Mouse (Mus musculus) midbrain, embryonic 13.5 days (tissue): ENCODE data around the gene Fkbp5. TPM values are rescaled to one million over a fixed set of nuclear protein-coding genes. Genes with fewer than 3 reads are reported as not detected.

Source experiments
- ATAC-seq: fragments of 200-750 bp; cut with Nextera tagmentation; 2 replicates; pipeline ENCODE4 v1.8.0; 2017; ENCODE audit warnings: mild to moderate bottlenecking, moderate TSS enrichment, moderate library complexity
- H3K27ac ChIP-seq: fragments of 300-500 bp; sonication (generic); 2 replicates; pipeline ENCODE4 v1.5.1; 2015; ENCODE audit warnings: inconsistent platforms, mild to moderate bottlenecking, moderate library complexity
- H3K27me3 ChIP-seq: fragments of 300-500 bp; sonication (generic); 2 replicates; pipeline ENCODE4 v1.6.1; 2015; ENCODE audit warnings: mild to moderate bottlenecking, inconsistent platforms
- H3K36me3 ChIP-seq: fragments of 300-500 bp; sonication (generic); 2 replicates; pipeline ENCODE4 v1.6.1; 2015; ENCODE audit warnings: mild to moderate bottlenecking, inconsistent platforms
- H3K4me1 ChIP-seq: fragments of 300-500 bp; sonication (generic); replicated peaks from 2 replicates; pipeline ENCODE4 v1.6.1; 2015; ENCODE audit warnings: inconsistent platforms
- H3K4me2 ChIP-seq: fragments of 300-500 bp; sonication (generic); replicated peaks from 2 replicates; pipeline ENCODE4 v1.6.1; 2015; ENCODE audit warnings: moderate library complexity, mild to moderate bottlenecking, inconsistent platforms
- H3K4me3 ChIP-seq: fragments of 300-500 bp; sonication (generic); replicated peaks from 2 replicates; pipeline ENCODE4 v1.5.1; 2015; ENCODE audit warnings: mild to moderate bottlenecking, inconsistent platforms
- H3K9ac ChIP-seq: fragments of 300-500 bp; sonication (generic); replicated peaks from 2 replicates; pipeline ENCODE4 v1.6.1; 2015; ENCODE audit warnings: mild to moderate bottlenecking, inconsistent platforms
- H3K9me3 ChIP-seq: fragments of 300-500 bp; sonication (generic); 2 replicates; pipeline ENCODE4 v1.6.1; 2016; ENCODE audit warnings: mild to moderate bottlenecking, inconsistent platforms
- WGBS: fragments of 180-500 bp; shearing (Covaris S2); methylation state at CpG from one replicate; pipeline ENCODE4 v1.1.7; 2015; 5-methylcytosine and 5-hydroxymethylcytosine counted together
- polyA plus RNA-seq: library from polyadenylated mRNA; unstranded; fragments of >200 nt; fragmentation: Nextera tagmentation; extraction: Ambion mirVana; gene quantifications from 2 replicates; pipeline ENCODE4 v1.2.1, GENCODE M21; 2015

Gene Fkbp5
- polyA plus RNA-seq, 1 experiment from 2014 or later: 30.9 TPM

GRCm38 (mm10) chr17:28537881-28538280 lies 20.6 kb upstream of the Fkbp5 start:
- WGBS: 46% methylated on average over 12 of the region's 12 CpGs
- no peak overlapping the region for H3K9ac ChIP-seq
- no peak overlapping the region for H3K4me3 ChIP-seq
- no peak overlapping the region for H3K27ac ChIP-seq
- H3K4me1 ChIP-seq: no peaks in the 10 kb centered on the region
- no peaks in the 10 kb centered on the region for H3K36me3 ChIP-seq
- no peak for ATAC-seq
- peaks cover 21% of the 10 kb centered on the region for H3K9me3 ChIP-seq
- no peaks in the 10 kb centered on the region for H3K27me3 ChIP-seq
- H3K4me2 ChIP-seq: no peak overlapping the region

GRCm38 (mm10) chr17:28533327-28533726 lies 16.0 kb upstream of the Fkbp5 start:
- Histone ChIP-seq H3K36me3 (no peaks in the 10 kb centered on the region), H3K27me3 (peaks cover 20% of the 10 kb centered on the region), H3K9ac (no peak overlapping the region), H3K27ac (no peak overlapping the region), H3K4me1 (peaks cover 3% of the 10 kb centered on the region; the same call in 1 of the 2 replicates), H3K4me3 (no peak overlapping the region), H3K9me3 (no peaks in the 10 kb centered on the region), H3K4me2 (no peak overlapping the region)
- WGBS: 86% methylated on average over 13 of the region's 13 CpGs
- ATAC-seq: no peak

GRCm38 (mm10) chr17:28532557-28532956 lies 15.2 kb upstream of the Fkbp5 start:
- Histone ChIP-seq H3K36me3 (no peaks in the 10 kb centered on the region), H3K4me1 (peaks cover 7% of the 10 kb centered on the region), H3K4me3 (no peak overlapping the region), H3K4me2 (no peak overlapping the region), H3K27me3 (peaks cover 22% of the 10 kb centered on the region), H3K9ac (no peak overlapping the region), H3K27ac (no peak overlapping the region), H3K9me3 (no peaks in the 10 kb centered on the region)
- WGBS: 85% methylated on average over 7 of the region's 7 CpGs
- ATAC-seq: no peak

DNA sequence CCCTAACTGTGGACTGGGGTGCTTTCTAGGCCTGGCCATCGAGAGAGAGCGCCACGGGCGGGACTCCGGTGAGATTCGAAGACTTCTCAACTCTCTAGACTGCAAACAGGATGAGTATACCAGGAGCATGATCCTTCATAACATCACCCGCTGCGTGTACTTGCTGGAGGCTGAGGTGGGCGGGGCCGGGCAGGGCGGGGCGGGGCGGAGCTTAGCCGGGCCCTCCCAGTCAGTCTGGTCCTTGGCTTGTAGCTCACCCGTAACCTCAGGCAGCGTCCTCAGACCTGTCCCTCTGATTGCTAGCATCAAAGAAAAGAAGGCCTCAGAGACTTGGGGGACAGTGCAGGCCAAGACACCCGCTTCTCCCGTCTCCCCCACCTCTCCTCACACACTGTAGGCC lies 14.6 kb upstream of the Fkbp5 start:
- Histone ChIP-seq H3K4me3 (no peak overlapping the region), H3K27me3 (peaks cover 27% of the 10 kb centered on the region), H3K27ac (no peak overlapping the region), H3K9me3 (no peaks in the 10 kb centered on the region), H3K36me3 (no peaks in the 10 kb centered on the region), H3K9ac (no peak overlapping the region; the same call in 1 of the 2 replicates), H3K4me1 (peaks cover 11% of the 10 kb centered on the region), H3K4me2 (peak overlapping the region; percentile 21; the same call in 1 of the 2 replicates)
- WGBS: 18% methylated on average over 18 of the region's 18 CpGs
- no peak for ATAC-seq

DNA sequence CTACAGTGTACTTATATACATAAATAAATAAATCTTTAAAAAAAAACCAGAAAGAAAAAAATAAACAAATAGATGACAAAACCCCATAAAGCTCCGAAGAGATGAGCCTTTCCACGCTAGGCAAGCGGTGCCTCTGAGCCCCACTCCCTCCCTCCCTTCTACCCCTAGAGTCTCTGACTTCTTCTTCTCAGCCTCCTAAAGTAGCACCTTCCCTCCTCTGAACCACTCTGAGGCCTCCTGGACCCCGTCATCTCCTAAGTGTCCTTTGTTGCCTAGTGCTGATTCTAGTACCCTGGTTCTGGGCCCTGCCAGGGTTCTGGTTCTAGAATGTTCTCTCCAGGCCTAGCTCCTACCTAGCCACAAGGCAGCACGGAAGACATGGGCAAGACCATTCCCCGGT lies 13.2 kb upstream of the Fkbp5 start, which contains the start of gene Armc12:
TSS of gene Armc12 (plus strand) at position 301 of the 400 bp plus-strand sequence.
- no peak for ATAC-seq

GRCm38 (mm10) chr17:28529116-28529515 lies 11.8 kb upstream of the Fkbp5 start:
- no peak for ATAC-seq
- H3K4me2 ChIP-seq: no peak overlapping the region
- H3K4me1 ChIP-seq: peaks cover 11% of the 10 kb centered on the region
- no peaks in the 10 kb centered on the region for H3K36me3 ChIP-seq
- no peak overlapping the region for H3K4me3 ChIP-seq
- H3K27ac ChIP-seq: no peak overlapping the region
- WGBS: 66% methylated on average over 4 of the region's 4 CpGs
- H3K27me3 ChIP-seq: peaks cover 36% of the 10 kb centered on the region
- H3K9ac ChIP-seq: no peak overlapping the region
- no peaks in the 10 kb centered on the region for H3K9me3 ChIP-seq

More for the DNA sequence above, 13.2 kb upstream of the Fkbp5 start, which contains the start of gene Armc12:
- Histone ChIP-seq H3K4me3 (no peak within 1 kb of the TSS), H3K36me3 (no peaks in the 10 kb centered on the region), H3K27me3 (peaks cover 27% of the 10 kb centered on the region), H3K4me2 (peak within 1 kb of the TSS; percentile 21; the same call in 1 of the 2 replicates), H3K27ac (no peak within 1 kb of the TSS), H3K9ac (no peak within 1 kb of the TSS), H3K9me3 (no peaks in the 10 kb centered on the region), H3K4me1 (peaks cover 11% of the 10 kb centered on the region)
- WGBS: 84% methylated on average over 6 of the region's 6 CpGs

DNA sequence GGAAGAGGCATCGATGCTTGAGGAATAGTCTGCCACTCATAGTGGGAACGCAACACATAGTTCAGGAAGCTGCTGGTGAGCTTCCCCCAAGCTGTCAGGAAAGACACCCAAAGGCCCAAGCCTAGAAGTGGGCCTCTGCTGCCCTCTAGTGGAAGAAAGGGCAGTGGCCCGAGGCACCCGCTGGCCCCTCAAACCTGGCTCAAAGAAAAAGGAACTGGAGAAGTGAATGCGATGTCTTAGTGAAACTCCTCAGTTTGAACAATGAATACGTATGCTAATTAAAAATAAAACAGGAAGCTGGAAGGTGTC lies 10.7 kb upstream of the Fkbp5 start:
- Histone ChIP-seq H3K4me3 (no peak overlapping the region), H3K36me3 (no peaks in the 10 kb centered on the region), H3K4me1 (peaks cover 17% of the 10 kb centered on the region), H3K27me3 (peaks cover 42% of the 10 kb centered on the region), H3K4me2 (0 out of 2 replicates have a peak overlapping the region, but pooled peaks have one; percentile 5), H3K9me3 (no peaks in the 10 kb centered on the region), H3K27ac (no peak overlapping the region), H3K9ac (no peak overlapping the region)
- ATAC-seq: peak; percentile 15; the same call in 1 of the 2 replicates
- WGBS: 5% methylated on average over 6 of the region's 6 CpGs

GRCm38 (mm10) chr17:28527184-28528042 lies 10.1 kb upstream of the Fkbp5 start:
- Histone ChIP-seq H3K27ac (no peak overlapping the region), H3K36me3 (no peaks in the 10 kb centered on the region), H3K9ac (no peak overlapping the region; the same call in 1 of the 2 replicates), H3K4me2 (0 out of 2 replicates have a peak overlapping the region, but pooled peaks have one; percentile 5), H3K9me3 (no peaks in the 10 kb centered on the region), H3K27me3 (peaks cover 42% of the 10 kb centered on the region), H3K4me1 (peaks cover 17% of the 10 kb centered on the region), H3K4me3 (no peak overlapping the region)
- 51% methylated on average over 12 of the region's 12 CpGs for WGBS
- ATAC-seq: peak; percentile 8; the same call in 1 of the 2 replicates

GRCm38 (mm10) chr17:28524831-28525430 lies 7.6 kb upstream of the Fkbp5 start:
- H3K27me3 ChIP-seq: peaks cover 42% of the 10 kb centered on the region
- H3K9me3 ChIP-seq: no peaks in the 10 kb centered on the region
- H3K4me3 ChIP-seq: no peak overlapping the region
- H3K9ac ChIP-seq: no peak overlapping the region
- H3K4me2 ChIP-seq: no peak overlapping the region
- H3K27ac ChIP-seq: no peak overlapping the region
- no peak for ATAC-seq
- WGBS: 72% methylated on average over 4 of the region's 4 CpGs
- H3K4me1 ChIP-seq: peaks cover 20% of the 10 kb centered on the region; the same call in 1 of the 2 replicates
- H3K36me3 ChIP-seq: no peaks in the 10 kb centered on the region

GRCm38 (mm10) chr17:28524009-28524695 lies 6.8 kb upstream of the Fkbp5 start:
- no peaks in the 10 kb centered on the region for H3K9me3 ChIP-seq
- ATAC-seq: no peak
- no peaks in the 10 kb centered on the region for H3K36me3 ChIP-seq
- no peak overlapping the region for H3K4me3 ChIP-seq
- WGBS: 85% methylated on average over 23 of the region's 23 CpGs
- peaks cover 47% of the 10 kb centered on the region for H3K27me3 ChIP-seq
- H3K27ac ChIP-seq: no peak overlapping the region
- peak overlapping the region; percentile 93; the same call in 1 of the 2 replicates for H3K4me2 ChIP-seq
- H3K4me1 ChIP-seq: peaks cover 20% of the 10 kb centered on the region; the same call in 1 of the 2 replicates
- no peak overlapping the region for H3K9ac ChIP-seq

DNA sequence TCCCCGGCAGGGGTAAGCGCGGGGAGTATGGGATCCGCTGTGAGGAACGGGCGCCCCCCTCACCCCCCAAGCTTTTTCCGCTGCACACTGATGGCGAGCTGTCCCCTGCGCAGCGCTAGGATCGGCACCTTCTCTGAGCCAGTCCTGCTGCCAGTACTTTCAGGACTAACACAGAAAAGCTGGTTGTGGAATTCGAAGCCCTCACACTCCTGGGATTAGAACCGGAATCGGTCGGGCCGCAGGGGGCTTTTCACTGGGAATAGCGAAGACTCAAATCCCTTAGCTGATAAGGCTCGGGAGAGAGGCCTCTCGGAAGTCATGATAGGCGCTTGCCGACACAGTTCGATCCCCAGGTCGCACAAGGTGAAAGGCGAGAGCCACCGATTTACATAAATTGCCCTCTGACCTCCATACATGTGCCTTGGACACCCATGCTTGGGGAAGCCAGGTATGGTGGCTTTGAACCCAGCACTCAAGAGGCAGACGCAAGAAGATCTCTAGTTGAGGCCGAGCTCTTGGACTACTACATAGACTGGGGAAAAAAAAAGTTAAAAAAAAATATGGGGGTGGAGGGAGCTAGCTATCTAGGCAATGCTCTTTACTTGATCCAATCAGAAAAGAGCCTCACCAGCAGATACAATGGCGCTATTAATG lies 6.2 kb upstream of the Fkbp5 start:
- Histone ChIP-seq H3K9ac (peak overlapping the region; percentile 85), H3K27ac (peak overlapping the region; percentile 91), H3K27me3 (peaks cover 52% of the 10 kb centered on the region), H3K4me2 (peak overlapping the region; percentile 93), H3K36me3 (no peaks in the 10 kb centered on the region), H3K4me3 (peak overlapping the region; percentile 73), H3K9me3 (no peaks in the 10 kb centered on the region), H3K4me1 (peaks cover 25% of the 10 kb centered on the region)
- WGBS: 6% methylated on average over 28 of the region's 28 CpGs
- ATAC-seq: no peak
